Mouse (Mus musculus) testis, postnatal 10 days (tissue): ENCODE data around the gene Snx5.

Experiments
- DNase-seq: peaks from one replicate; pipeline ENCODE4 v3.0.0; 2021; ENCODE audit warnings: low spot score

The Snx5 gene

GRCm38 (mm10) chr2:144228521-144229346 is 42.0 kb downstream of the Snx5 start:
- no peak for DNase-seq

- DNase-seq, result no peak
These were observed 43.7 kb downstream of the Snx5 start for GRCm38 (mm10) chr2:144226906-144227586.

DNA sequence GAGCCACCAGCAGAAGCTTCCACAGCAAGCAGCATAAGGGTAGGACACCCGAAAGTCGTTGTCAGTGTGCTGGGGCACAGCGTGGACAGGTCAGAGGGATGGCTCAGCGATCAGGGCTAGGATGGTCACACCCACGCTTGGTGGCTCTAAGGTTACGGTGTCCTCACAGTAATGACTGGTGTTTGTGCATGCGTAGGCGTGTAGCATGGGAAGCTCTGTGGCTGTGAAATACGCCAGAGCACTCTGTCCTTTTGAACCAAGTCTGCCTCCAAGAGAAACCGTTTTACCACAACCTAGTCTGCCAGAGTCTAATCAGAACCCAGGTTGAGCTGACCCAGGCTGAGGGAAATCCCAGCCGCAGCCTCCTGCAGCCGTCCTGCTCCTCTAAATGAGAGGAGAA is 46.4 kb downstream of the Snx5 start:
- no peak for DNase-seq

DNA sequence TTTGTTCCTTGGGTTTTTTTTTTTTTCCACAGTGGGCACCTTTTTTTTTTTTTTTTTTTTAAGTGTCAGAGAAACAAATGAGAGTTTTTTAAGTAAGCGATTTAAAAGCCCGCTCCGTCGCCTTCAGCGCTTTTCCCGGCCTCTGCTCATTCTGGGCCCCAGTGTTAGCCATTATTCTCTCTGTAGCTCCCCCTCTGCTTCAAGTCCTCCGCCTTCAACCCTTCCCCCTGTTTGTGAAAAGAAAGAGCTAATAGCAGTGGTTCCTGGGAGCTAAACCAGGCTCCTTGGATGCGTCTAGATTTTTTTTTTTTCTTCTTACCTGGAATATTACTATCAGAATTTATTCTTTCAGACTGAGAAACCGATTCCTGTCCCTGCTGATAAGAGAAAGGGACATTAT is 55.1 kb downstream of the Snx5 start:
- no peak for DNase-seq

DNA sequence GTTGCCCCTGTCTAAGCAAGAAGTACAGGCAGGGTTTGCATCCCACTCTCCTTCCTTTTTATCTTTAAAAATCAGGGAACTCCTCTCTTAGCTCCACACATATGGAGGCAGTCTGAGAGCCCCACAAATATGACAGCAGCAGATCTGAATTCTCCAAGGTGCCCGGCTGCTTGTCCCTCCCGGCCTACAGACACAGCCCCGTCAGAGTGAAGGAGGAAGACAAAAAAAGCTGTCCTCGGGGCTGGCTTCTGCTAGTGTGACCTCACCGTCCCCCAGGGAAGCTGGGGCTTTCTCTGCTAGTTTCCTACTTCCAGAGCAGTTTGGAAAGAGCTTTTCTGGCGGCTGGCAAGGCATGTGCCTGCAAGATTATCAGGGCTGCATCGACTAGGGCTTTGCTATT is 55.5 kb downstream of the Snx5 start:
- no peak for DNase-seq

GRCm38 (mm10) chr2:144214508-144215185 is 56.1 kb downstream of the Snx5 start:
- no peak for DNase-seq

- no peak for DNase-seq
These were observed 56.9 kb downstream of the Snx5 start for GRCm38 (mm10) chr2:144213803-144214202.

GRCm38 (mm10) chr2:144209425-144209824 is 61.3 kb downstream of the Snx5 start:
- no peak for DNase-seq

DNA sequence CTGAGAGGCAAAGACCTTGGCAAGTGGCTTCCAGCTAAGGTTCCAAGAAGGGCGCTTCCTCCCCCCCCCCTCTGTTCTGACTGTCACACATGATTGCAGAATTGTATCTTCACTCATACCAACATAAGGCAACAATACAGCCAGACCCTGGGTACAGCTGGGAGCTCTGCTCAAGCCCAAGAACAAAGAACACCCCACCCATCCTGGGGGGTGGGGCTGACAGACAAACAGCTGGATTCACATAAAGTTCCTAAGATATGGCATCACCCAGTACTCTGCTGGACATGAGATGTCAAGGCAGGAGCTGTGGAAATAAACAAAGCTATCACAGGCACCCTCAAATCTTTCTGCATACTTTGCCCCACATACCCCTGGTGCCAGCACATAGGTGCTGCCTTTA is 63.3 kb downstream of the Snx5 start:
- no peak for DNase-seq

DNA sequence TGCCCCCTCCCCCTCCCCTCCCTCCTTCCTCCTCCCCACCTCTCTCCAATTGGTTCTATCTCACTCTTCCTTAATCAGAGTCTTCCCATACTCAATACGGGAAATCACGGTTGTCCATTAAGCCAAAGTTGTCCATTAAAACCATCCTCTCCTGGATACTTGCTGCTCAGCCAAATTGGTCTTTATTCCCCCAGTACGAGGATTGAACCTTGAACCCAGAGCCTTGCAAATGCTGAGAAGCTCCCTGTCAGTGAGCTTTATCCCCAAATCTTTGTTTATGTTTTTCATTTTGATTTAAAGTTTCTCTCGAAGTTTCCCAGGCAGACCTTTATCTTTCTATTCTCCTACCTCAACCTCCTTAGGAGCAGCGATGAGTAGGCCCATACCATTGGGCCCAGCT is 67.7 kb downstream of the Snx5 start:
- DNase-seq, result no peak

- no peak for DNase-seq
These were observed 68.1 kb downstream of the Snx5 start for GRCm38 (mm10) chr2:144202567-144202966.

DNA sequence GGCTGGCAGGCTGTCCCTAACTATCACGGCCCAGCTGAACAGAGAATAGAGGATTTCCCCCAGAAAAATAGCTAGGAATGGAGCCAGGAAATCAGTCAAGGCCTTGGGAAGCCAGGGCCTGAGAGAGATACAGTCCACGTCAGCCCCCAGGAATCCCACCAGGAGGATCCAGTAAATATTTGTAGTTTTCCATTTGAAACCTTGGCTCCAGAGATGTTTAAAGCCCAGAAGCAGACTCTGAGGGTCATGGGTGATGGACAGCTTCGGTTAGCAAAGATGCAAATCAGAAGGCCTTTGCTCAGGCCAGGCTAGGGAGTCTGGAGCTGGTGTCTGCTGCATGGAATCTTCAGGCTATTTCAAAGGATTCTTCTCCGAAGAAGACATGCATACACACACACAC is 68.6 kb downstream of the Snx5 start:
- no peak for DNase-seq
